24 mouse cellular contexts compared by ENCODE assay signal in genomic region chr7:30155507-30155906, GRCm38 (mm10).
"Had no signal": no experiment of that assay in that cellular context is flagged by ENCODE, and none has a peak within 500 bp of the region (broad histone marks: within the 10 kb centered on the region; RNA-seq: fewer than 3 reads in every experiment).

No protein-coding gene starts in this region.

- H3K4me2 ChIP-seq: limb, embryonic 12.5 days; limb, embryonic 15.5 days; liver, embryonic 12.5 days; midbrain, embryonic 11.5 days; neural tube, embryonic 12.5 days; neural tube, embryonic 15.5 days had no signal

- H3K9ac ChIP-seq: limb, embryonic 12.5 days; limb, embryonic 15.5 days; liver, embryonic 12.5 days; neural tube, embryonic 12.5 days; neural tube, embryonic 15.5 days had no signal

- H3K4me3 ChIP-seq: layer of hippocampus, adult 2 months; left cerebral cortex, adult 2 months; limb, embryonic 12.5 days; limb, embryonic 15.5 days; liver, embryonic 12.5 days; neural tube, embryonic 12.5 days; neural tube, embryonic 15.5 days had no signal

- H3K27ac ChIP-seq: layer of hippocampus, adult 2 months; left cerebral cortex, adult 2 months; limb, embryonic 12.5 days; limb, embryonic 15.5 days; liver, embryonic 12.5 days; neural tube, embryonic 12.5 days; neural tube, embryonic 15.5 days; stomach, postnatal 0 days had no signal

- DNase-seq: kidney, adult 11 months; kidney, adult 8-10 months; kidney, postnatal 14 days; layer of hippocampus, postnatal 36 days; left cerebral cortex, postnatal 4 days; lung, adult 2 months; lung, postnatal 14 days; lung, postnatal 4 days; midbrain, embryonic 14.5 days; right cerebral cortex, adult 18-20 months; right cerebral cortex, postnatal 14 days; right cerebral cortex, postnatal 4 days; thymus, adult 2 months; thymus, postnatal 14 days; thymus, postnatal 4 days had no signal

- ATAC-seq: liver, embryonic 12.5 days had no signal

- H3K4me1 ChIP-seq: limb, embryonic 12.5 days; limb, embryonic 15.5 days; liver, embryonic 12.5 days; neural tube, embryonic 12.5 days; neural tube, embryonic 15.5 days had no signal

- H3K27me3 ChIP-seq: limb, embryonic 12.5 days; limb, embryonic 15.5 days; liver, embryonic 12.5 days; neural tube, embryonic 12.5 days; neural tube, embryonic 15.5 days had no signal
